Mouse (Mus musculus): ENCODE data around the gene Sez6l2. TPM values are rescaled to one million over a fixed set of nuclear protein-coding genes. Genes with fewer than 3 reads are reported as not detected.

Gene Sez6l2
- polyA plus RNA-seq, 1 experiment: 0.10 TPM

- H3K4me3 ChIP-seq: no peak overlapping the region
- peaks cover 71% of the 10 kb centered on the region for H3K27me3 ChIP-seq (ENCODE audit: control insufficient read depth, insufficient read depth, insufficient read length)
- no peak overlapping the region for H3ac ChIP-seq (ENCODE audit: control insufficient read depth, insufficient read length)
- no peaks in the 10 kb centered on the region for H3K36me3 ChIP-seq (ENCODE audit: control insufficient read depth, insufficient read depth)
- no peaks in the 10 kb centered on the region for H3K79me2 ChIP-seq (ENCODE audit: control insufficient read depth, insufficient read depth)
- TF ChIP-seq POLR2AphosphoS2 (IDR thresholded peaks at IDR 0.05; ENCODE audit: insufficient read length, low read depth) (no peak), MYOD1 (IDR thresholded peaks at IDR 0.05; ENCODE audit: control insufficient read depth in 1 of 3, insufficient read length in 2 of 3, low read depth in 2 of 3) (no peak), REST (IDR thresholded peaks at IDR 0.05; ENCODE audit: insufficient read depth, insufficient read length) (no peak), SRF (IDR thresholded peaks at IDR 0.05; ENCODE audit: control insufficient read depth, insufficient read length, low read depth) (no peak), TCF12 (IDR thresholded peaks at IDR 0.05; ENCODE audit: insufficient read depth, poor library complexity, severe bottlenecking) (no peak), TCF3 (IDR thresholded peaks at IDR 0.05; ENCODE audit: insufficient read length, low read depth) (no peak), CEBPB (IDR thresholded peaks at IDR 0.05; ENCODE audit: insufficient read depth, poor library complexity, severe bottlenecking) (no peak), MAX (IDR thresholded peaks at IDR 0.05; ENCODE audit: low read depth) (no peak), E2F4 (IDR thresholded peaks at IDR 0.05; ENCODE audit: insufficient read depth) (no peak), MYOG (IDR thresholded peaks at IDR 0.05; ENCODE audit: control insufficient read depth in 1 of 3, insufficient read depth in 1 of 3, insufficient read length in 2 of 3, low read depth in 2 of 3) (no peak)
- no peak overlapping the region for H3K4me2 ChIP-seq (ENCODE audit: low read depth)
Measured at GRCm38 (mm10) chr7:126963548-126964286, 13.4 kb downstream of the Sez6l2 start.

- Histone ChIP-seq H3ac (ENCODE audit: control insufficient read depth, insufficient read length) (no peak overlapping the region), H3K36me3 (ENCODE audit: control insufficient read depth, insufficient read depth) (no peaks in the 10 kb centered on the region), H3K4me3 (no peak overlapping the region), H3K79me2 (ENCODE audit: control insufficient read depth, insufficient read depth) (no peaks in the 10 kb centered on the region), H3K27me3 (ENCODE audit: control insufficient read depth, insufficient read depth, insufficient read length) (peaks cover 63% of the 10 kb centered on the region), H3K4me2 (ENCODE audit: low read depth) (no peak overlapping the region)
- TF ChIP-seq E2F4 (IDR thresholded peaks at IDR 0.05; ENCODE audit: insufficient read depth) (no peak), USF1 (IDR thresholded peaks at IDR 0.05; ENCODE audit: low read depth) (no peak), TCF12 (IDR thresholded peaks at IDR 0.05; ENCODE audit: insufficient read depth, poor library complexity, severe bottlenecking) (no peak), POLR2AphosphoS2 (IDR thresholded peaks at IDR 0.05; ENCODE audit: insufficient read length, low read depth) (no peak)
Measured at GRCm38 (mm10) chr7:126965568-126965967, 15.2 kb downstream of the Sez6l2 start.

- Histone ChIP-seq H3K36me3 (ENCODE audit: control insufficient read depth, insufficient read depth) (no peaks in the 10 kb centered on the region), H3ac (ENCODE audit: control insufficient read depth, insufficient read length) (no peak overlapping the region), H3K79me2 (ENCODE audit: control insufficient read depth, insufficient read depth) (no peaks in the 10 kb centered on the region), H3K4me2 (ENCODE audit: low read depth) (no peak overlapping the region), H3K4me3 (no peak overlapping the region), H3K27me3 (ENCODE audit: control insufficient read depth, insufficient read depth, insufficient read length) (peaks cover 57% of the 10 kb centered on the region)
- TF ChIP-seq USF1 (IDR thresholded peaks at IDR 0.05; ENCODE audit: low read depth) (no peak), TCF12 (IDR thresholded peaks at IDR 0.05; ENCODE audit: insufficient read depth, poor library complexity, severe bottlenecking) (no peak), REST (IDR thresholded peaks at IDR 0.05; ENCODE audit: insufficient read depth, insufficient read length) (no peak), SRF (IDR thresholded peaks at IDR 0.05; ENCODE audit: control insufficient read depth, insufficient read length, low read depth) (no peak), TCF3 (IDR thresholded peaks at IDR 0.05; ENCODE audit: insufficient read length, low read depth) (no peak), MYOD1 (IDR thresholded peaks at IDR 0.05; ENCODE audit: control insufficient read depth in 1 of 3, insufficient read length in 2 of 3, low read depth in 2 of 3) (no peak), E2F4 (IDR thresholded peaks at IDR 0.05; ENCODE audit: insufficient read depth) (no peak)
Measured at GRCm38 (mm10) chr7:126967361-126967760, 17.0 kb downstream of the Sez6l2 start.

- Histone ChIP-seq H3K27me3 (ENCODE audit: control insufficient read depth, insufficient read depth, insufficient read length) (peaks cover 7% of the 10 kb centered on the region), H3K4me2 (ENCODE audit: low read depth) (peak overlapping the region; percentile 51), H3K79me2 (ENCODE audit: control insufficient read depth, insufficient read depth) (peaks cover 13% of the 10 kb centered on the region), H3ac (ENCODE audit: control insufficient read depth, insufficient read length) (no peak overlapping the region), H3K4me3 (peak overlapping the region; percentile 95), H3K36me3 (ENCODE audit: control insufficient read depth, insufficient read depth) (peaks cover 14% of the 10 kb centered on the region)
- TF ChIP-seq TCF12 (IDR thresholded peaks at IDR 0.05; ENCODE audit: insufficient read depth, poor library complexity, severe bottlenecking) (no peak), USF1 (IDR thresholded peaks at IDR 0.05; ENCODE audit: low read depth) (no peak), MYOG (IDR thresholded peaks at IDR 0.05; ENCODE audit: control insufficient read depth in 1 of 3, insufficient read depth in 1 of 3, insufficient read length in 2 of 3, low read depth in 2 of 3) (no peak), E2F4 (IDR thresholded peaks at IDR 0.05; ENCODE audit: insufficient read depth) (no peak), MAX (IDR thresholded peaks at IDR 0.05; ENCODE audit: low read depth) (no peak), POLR2AphosphoS2 (IDR thresholded peaks at IDR 0.05; ENCODE audit: insufficient read length, low read depth) (no peak), TCF3 (IDR thresholded peaks at IDR 0.05; ENCODE audit: insufficient read length, low read depth) (no peak), REST (IDR thresholded peaks at IDR 0.05; ENCODE audit: insufficient read depth, insufficient read length) (no peak), SRF (IDR thresholded peaks at IDR 0.05; ENCODE audit: control insufficient read depth, insufficient read length, low read depth) (no peak), POLR2A (IDR thresholded peaks at IDR 0.05; ENCODE audit: insufficient read length, low read depth) (no peak), CEBPB (IDR thresholded peaks at IDR 0.05; ENCODE audit: insufficient read depth, poor library complexity, severe bottlenecking) (no peak), MYOD1 (IDR thresholded peaks at IDR 0.05; ENCODE audit: control insufficient read depth in 1 of 3, insufficient read length in 2 of 3, low read depth in 2 of 3) (no peak)
Measured at GRCm38 (mm10) chr7:126975493-126975892, 25.1 kb downstream of the Sez6l2 start.

GRCm38 (mm10) chr7:126975893-126975949 lies 25.4 kb downstream of the Sez6l2 start, which contains the start of gene Cdipt:
TSS of gene Cdipt (plus strand) at chr7:126975914.
- Histone ChIP-seq H3K36me3 (ENCODE audit: control insufficient read depth, insufficient read depth) (peaks cover 14% of the 10 kb centered on the region), H3K4me3 (peak within 1 kb of the TSS; percentile 95), H3K27me3 (ENCODE audit: control insufficient read depth, insufficient read depth, insufficient read length) (peaks cover 5% of the 10 kb centered on the region), H3ac (ENCODE audit: control insufficient read depth, insufficient read length) (peak within 1 kb of the TSS; percentile 83), H3K79me2 (ENCODE audit: control insufficient read depth, insufficient read depth) (peaks cover 13% of the 10 kb centered on the region), H3K4me2 (ENCODE audit: low read depth) (peak within 1 kb of the TSS; percentile 77)
- TF ChIP-seq MYOG (IDR thresholded peaks at IDR 0.05; ENCODE audit: control insufficient read depth in 1 of 3, insufficient read depth in 1 of 3, insufficient read length in 2 of 3, low read depth in 2 of 3): no peak
- no peak for TF ChIP-seq MYOD1 (IDR thresholded peaks at IDR 0.05; ENCODE audit: control insufficient read depth in 1 of 3, insufficient read length in 2 of 3, low read depth in 2 of 3)
- no peak for TF ChIP-seq MAX (IDR thresholded peaks at IDR 0.05; ENCODE audit: low read depth)
- no peak for TF ChIP-seq POLR2A (IDR thresholded peaks at IDR 0.05; ENCODE audit: insufficient read length, low read depth)
